Mouse (Mus musculus) forebrain, embryonic 11.5 days (tissue): ENCODE measurements at regions not wholly inside any gene's neighbourhood (a gene's known extent, or its start where the extent isn't known, plus 50 kb on each side); places are given as distances from the start of the nearest gene placed in this dataset.

Experiments
- ATAC-seq: fragments of 200-750 bp; cut with Nextera tagmentation; replicated peaks from 2 replicates; pipeline ENCODE4 v1.8.0; 2017; ENCODE audit warnings: moderate TSS enrichment; ENCODE audit not compliant: low FRiP score
- DNase-seq: peaks from one replicate; pipeline ENCODE4 v3.0.0-alpha.2; 2017; ENCODE audit warnings: low spot score
- H3K27ac ChIP-seq: fragments of 300-500 bp; sonication (generic); 2 replicates; pipeline ENCODE4 v1.5.1; 2014; ENCODE audit warnings: low read depth, low read length
- H3K27me3 ChIP-seq: fragments of 300-500 bp; sonication (generic); 2 replicates; pipeline ENCODE4 v1.6.1; 2014; ENCODE audit warnings: mild to moderate bottlenecking, low read length, mixed read lengths; ENCODE audit not compliant: control insufficient read depth, insufficient read depth
- H3K36me3 ChIP-seq: fragments of 300-500 bp; sonication (generic); 2 replicates; pipeline ENCODE4 v1.6.1; 2014; ENCODE audit warnings: mild to moderate bottlenecking, low read length, moderate library complexity, mixed read lengths; ENCODE audit not compliant: control insufficient read depth, insufficient read depth
- H3K4me1 ChIP-seq: fragments of 300-500 bp; sonication (generic); replicated peaks from 2 replicates; pipeline ENCODE4 v1.6.1; 2014; ENCODE audit warnings: low read length, mixed read lengths; ENCODE audit not compliant: control insufficient read depth, insufficient read depth
- H3K4me2 ChIP-seq: fragments of 300-500 bp; sonication (generic); 2 replicates; pipeline ENCODE4 v1.6.1; 2014; ENCODE audit warnings: low read depth, mild to moderate bottlenecking, low read length, moderate library complexity, mixed read lengths; ENCODE audit not compliant: severe bottlenecking
- H3K4me3 ChIP-seq: fragments of 300-500 bp; sonication (generic); 2 replicates; pipeline ENCODE4 v1.5.1; 2014; ENCODE audit warnings: low read depth, low read length
- H3K9ac ChIP-seq: fragments of 300-500 bp; sonication (generic); 2 replicates; pipeline ENCODE4 v1.6.1; 2014; ENCODE audit warnings: low read length
- H3K9me3 ChIP-seq: fragments of 300-500 bp; sonication (generic); 2 replicates; pipeline ENCODE4 v1.6.1; 2016; ENCODE audit warnings: low read length, mixed read lengths; ENCODE audit not compliant: control insufficient read depth
- WGBS: fragments of 180-500 bp; shearing (Covaris S2); extraction: QIAGEN DNeasy Blood & Tissue Kit; methylation state at CpG from one replicate; pipeline ENCODE4 v1.1.7; 2014; 5-methylcytosine and 5-hydroxymethylcytosine counted together

GRCm38 (mm10) chr6:66200136-66200790 lies 247.9 kb downstream of the 4930544G11Rik start:
- DNase-seq: no peak
- no peak for ATAC-seq
- Histone ChIP-seq H3K27ac (no peak overlapping the region), H3K36me3 (no peaks in the 10 kb centered on the region), H3K4me3 (no peak overlapping the region), H3K4me2 (no peak overlapping the region), H3K27me3 (no peaks in the 10 kb centered on the region), H3K9me3 (no peaks in the 10 kb centered on the region), H3K4me1 (no peaks in the 10 kb centered on the region), H3K9ac (no peak overlapping the region)
- 81% methylated on average over 6 of the region's 6 CpGs for WGBS

- H3K4me1 ChIP-seq: no peaks in the 10 kb centered on the region
- ATAC-seq (no peak), DNase-seq (no peak)
- H3K9me3 ChIP-seq: no peaks in the 10 kb centered on the region
- no peak overlapping the region for H3K9ac ChIP-seq
- no peak overlapping the region for H3K27ac ChIP-seq
- no peak overlapping the region for H3K4me3 ChIP-seq
- 84% methylated on average over 5 of the region's 5 CpGs for WGBS
- H3K36me3 ChIP-seq: no peaks in the 10 kb centered on the region
- H3K27me3 ChIP-seq: no peaks in the 10 kb centered on the region
- H3K4me2 ChIP-seq: no peak overlapping the region
Measured at GRCm38 (mm10) chr6:66206197-66206925, 254.0 kb downstream of the 4930544G11Rik start.

- ATAC-seq (no peak), DNase-seq (no peak)
- no peak overlapping the region for H3K4me2 ChIP-seq
- WGBS: 58% methylated on average over 2 of the region's 2 CpGs
- no peaks in the 10 kb centered on the region for H3K4me1 ChIP-seq
- H3K4me3 ChIP-seq: no peak overlapping the region
- no peaks in the 10 kb centered on the region for H3K9me3 ChIP-seq
- H3K36me3 ChIP-seq: no peaks in the 10 kb centered on the region
- H3K27me3 ChIP-seq: no peaks in the 10 kb centered on the region
- H3K9ac ChIP-seq: no peak overlapping the region
- no peak overlapping the region for H3K27ac ChIP-seq
Measured at GRCm38 (mm10) chr6:66217543-66217942, 265.1 kb downstream of the 4930544G11Rik start.

GRCm38 (mm10) chr6:66224164-66224903 lies 271.9 kb downstream of the 4930544G11Rik start:
- H3K4me2 ChIP-seq: no peak overlapping the region
- no peak overlapping the region for H3K4me3 ChIP-seq
- 73% methylated on average over 4 of the region's 4 CpGs for WGBS
- no peak overlapping the region for H3K9ac ChIP-seq
- DNase-seq: no peak
- peak; percentile 51; the same call in 1 of the 2 replicates for ATAC-seq
- H3K4me1 ChIP-seq: no peaks in the 10 kb centered on the region
- H3K27me3 ChIP-seq: no peaks in the 10 kb centered on the region
- no peak overlapping the region for H3K27ac ChIP-seq
- no peaks in the 10 kb centered on the region for H3K9me3 ChIP-seq
- no peaks in the 10 kb centered on the region for H3K36me3 ChIP-seq

GRCm38 (mm10) chr6:66236368-66236767 lies 284.0 kb downstream of the 4930544G11Rik start:
- H3K4me1 ChIP-seq: no peaks in the 10 kb centered on the region
- H3K4me2 ChIP-seq: no peak overlapping the region
- no peak overlapping the region for H3K9ac ChIP-seq
- no peaks in the 10 kb centered on the region for H3K27me3 ChIP-seq
- ATAC-seq (no peak), DNase-seq (no peak)
- no peaks in the 10 kb centered on the region for H3K36me3 ChIP-seq
- no peaks in the 10 kb centered on the region for H3K9me3 ChIP-seq
- H3K4me3 ChIP-seq: no peak overlapping the region
- H3K27ac ChIP-seq: no peak overlapping the region
- 75% methylated on average over 2 of the region's 2 CpGs for WGBS

GRCm38 (mm10) chr6:66255378-66255777 lies 279.8 kb upstream of the Mad2l1 start:
- H3K9me3 ChIP-seq: no peaks in the 10 kb centered on the region
- H3K4me3 ChIP-seq: no peak overlapping the region
- ATAC-seq (no peak), DNase-seq (no peak)
- no peaks in the 10 kb centered on the region for H3K4me1 ChIP-seq
- no peak overlapping the region for H3K9ac ChIP-seq
- 89% methylated on average over 4 of the region's 4 CpGs for WGBS
- no peak overlapping the region for H3K27ac ChIP-seq
- no peak overlapping the region for H3K4me2 ChIP-seq
- no peaks in the 10 kb centered on the region for H3K36me3 ChIP-seq
- H3K27me3 ChIP-seq: no peaks in the 10 kb centered on the region

GRCm38 (mm10) chr6:66263429-66263828 lies 271.8 kb upstream of the Mad2l1 start:
- DNase-seq (no peak), ATAC-seq (no peak)
- 86% methylated on average over 3 of the region's 3 CpGs for WGBS
- no peak overlapping the region for H3K9ac ChIP-seq
- H3K9me3 ChIP-seq: no peaks in the 10 kb centered on the region
- no peak overlapping the region for H3K4me3 ChIP-seq
- H3K4me1 ChIP-seq: no peaks in the 10 kb centered on the region
- no peaks in the 10 kb centered on the region for H3K36me3 ChIP-seq
- H3K27ac ChIP-seq: no peak overlapping the region
- no peaks in the 10 kb centered on the region for H3K27me3 ChIP-seq
- H3K4me2 ChIP-seq: no peak overlapping the region

- DNase-seq (no peak), ATAC-seq (no peak)
- no peak overlapping the region for H3K9ac ChIP-seq
- H3K9me3 ChIP-seq: no peaks in the 10 kb centered on the region
- no peaks in the 10 kb centered on the region for H3K36me3 ChIP-seq
- WGBS: 97% methylated on average over 1 of the region's 1 CpGs
- no peak overlapping the region for H3K4me3 ChIP-seq
- H3K4me1 ChIP-seq: no peaks in the 10 kb centered on the region
- H3K4me2 ChIP-seq: no peak overlapping the region
- H3K27me3 ChIP-seq: no peaks in the 10 kb centered on the region
- no peak overlapping the region for H3K27ac ChIP-seq
Measured at GRCm38 (mm10) chr6:66263918-66264317, 271.3 kb upstream of the Mad2l1 start.
